Mouse (Mus musculus) MEL (cell line): ENCODE results near the gene Marveld2. TPM values are rescaled to one million over a fixed set of nuclear protein-coding genes. Genes with fewer than 3 reads are reported as not detected.

ENCODE experiments used
- DNase-seq: peaks from one replicate; pipeline ENCODE4 v3.0.0; 2011; ENCODE audit warnings: low read depth, low spot score
- H3K27ac ChIP-seq: 2 replicates; pipeline ENCODE4 v1.5.1; 2012; ENCODE audit warnings: low read depth, mild to moderate bottlenecking, control low read depth, low read length, moderate library complexity; ENCODE audit not compliant: control insufficient read depth
- H3K27me3 ChIP-seq, 2 experiments: fragments of 150-350 bp in 1 of 2; sonication (generic) in 1 of 2; 2 replicates each; pipeline ENCODE4 v1.6.1; 2012; ENCODE audit warnings: low read length in 2 of 2, mild to moderate bottlenecking in 2 of 2, improper control_type of control experiment in 1 of 2, moderate library complexity in 1 of 2; ENCODE audit not compliant: insufficient read depth in 2 of 2, control insufficient read depth in 1 of 2
- H3K36me3 ChIP-seq, 2 experiments: 2 replicates each; pipeline ENCODE4 v1.6.1; 2012 to 2014; ENCODE audit warnings: low read length in 2 of 2, improper control_type of control experiment in 1 of 2, inconsistent platforms in 1 of 2, mild to moderate bottlenecking in 1 of 2; ENCODE audit not compliant: insufficient read depth in 2 of 2, control insufficient read depth in 1 of 2
- H3K4me1 ChIP-seq, 2 experiments: fragments of 150-350 bp in 1 of 2; sonication (generic) in 1 of 2; 2 replicates each; pipeline ENCODE4 v1.6.1; 2012; ENCODE audit warnings: low read length in 2 of 2, improper control_type of control experiment in 1 of 2, mild to moderate bottlenecking in 1 of 2; ENCODE audit not compliant: insufficient read depth in 2 of 2, control insufficient read depth in 1 of 2
- H3K4me3 ChIP-seq, 2 experiments: fragments of 150-350 bp in 1 of 2; sonication (generic) in 1 of 2; 2 replicates each; pipeline ENCODE4 v1.5.1; 2012; ENCODE audit warnings: low read depth in 2 of 2, low read length in 2 of 2, mild to moderate bottlenecking in 2 of 2, moderate library complexity in 2 of 2, control low read depth in 1 of 2, improper control_type of control experiment in 1 of 2; ENCODE audit not compliant: control insufficient read depth in 1 of 2, insufficient read depth in 1 of 2
- H3K79me2 ChIP-seq: 2 replicates; pipeline ENCODE4 v1.6.1; 2012; ENCODE audit warnings: mild to moderate bottlenecking, low read length, moderate library complexity; ENCODE audit not compliant: control insufficient read depth, poor library complexity, insufficient read depth
- H3K9ac ChIP-seq: 2 replicates; pipeline ENCODE4 v1.6.1; 2012; ENCODE audit warnings: low read depth, mild to moderate bottlenecking, control low read depth, low read length, moderate library complexity; ENCODE audit not compliant: control insufficient read depth, poor library complexity, severe bottlenecking
- H3K9me3 ChIP-seq: fragments of 150-350 bp; sonication (generic); replicated peaks from 2 replicates; pipeline ENCODE4 v1.6.1; 2012; ENCODE audit warnings: mild to moderate bottlenecking, low read length, improper control_type of control experiment, moderate library complexity; ENCODE audit not compliant: insufficient read depth
- CHD1 ChIP-seq: IDR thresholded peaks from 2 replicates; pipeline ENCODE4 v1.6.1; 2012; ENCODE audit warnings: low read depth, mild to moderate bottlenecking, inconsistent platforms, low read length, improper control_type of control experiment
- CHD2 ChIP-seq: IDR thresholded peaks from 2 replicates; pipeline ENCODE4 v1.6.1; 2011; ENCODE audit warnings: low read length, improper control_type of control experiment
- E2F4 ChIP-seq: IDR thresholded peaks from 2 replicates; pipeline ENCODE4 v1.6.1; 2011; ENCODE audit warnings: low read depth, low read length, improper control_type of control experiment, borderline replicate concordance
- ELF1 ChIP-seq: IDR thresholded peaks from 2 replicates; pipeline ENCODE4 v1.6.1; 2014; ENCODE audit warnings: low read depth, mild to moderate bottlenecking, inconsistent platforms, low read length, improper control_type of control experiment, moderate library complexity
- ETS1 ChIP-seq: IDR thresholded peaks from 2 replicates; pipeline ENCODE4 v1.6.1; 2012; ENCODE audit warnings: low read depth, mild to moderate bottlenecking, inconsistent platforms, low read length, improper control_type of control experiment, moderate library complexity
- GATA1 ChIP-seq: IDR thresholded peaks from 2 replicates; pipeline ENCODE4 v1.6.1; 2011; ENCODE audit warnings: low read depth, low read length, improper control_type of control experiment
- HCFC1 ChIP-seq: IDR thresholded peaks from 2 replicates; pipeline ENCODE4 v1.6.1; 2012; ENCODE audit warnings: low read depth, mild to moderate bottlenecking, inconsistent platforms, low read length, improper control_type of control experiment, moderate library complexity
- KAT2A ChIP-seq: conservative IDR thresholded peaks from 2 replicates; pipeline ENCODE4 v1.6.1; 2012; ENCODE audit warnings: low read depth, low read length, improper control_type of control experiment, inconsistent platforms
- MAFK ChIP-seq: IDR thresholded peaks from 2 replicates; pipeline ENCODE4 v1.6.1; 2011; ENCODE audit warnings: low read depth, mild to moderate bottlenecking, low read length, improper control_type of control experiment, borderline replicate concordance
- MAZ ChIP-seq: IDR thresholded peaks from 2 replicates; pipeline ENCODE4 v1.6.1; 2012; ENCODE audit warnings: low read depth, mild to moderate bottlenecking, inconsistent platforms, low read length, improper control_type of control experiment
- MXI1 ChIP-seq: IDR thresholded peaks from 2 replicates; pipeline ENCODE4 v1.6.1; 2011; ENCODE audit warnings: mild to moderate bottlenecking, low read depth, low read length, improper control_type of control experiment
- MYC ChIP-seq: IDR thresholded peaks from 2 replicates; pipeline ENCODE4 v1.6.1; 2011; ENCODE audit warnings: low read depth, mild to moderate bottlenecking, low read length, improper control_type of control experiment, moderate library complexity
- NELFE ChIP-seq: IDR thresholded peaks from 2 replicates; pipeline ENCODE4 v1.6.1; 2011; ENCODE audit warnings: low read depth, low read length, improper control_type of control experiment
- POLR2A ChIP-seq, 2 experiments: IDR thresholded peaks; 2 replicates each; pipeline ENCODE4 v1.6.1; 2011 to 2012; ENCODE audit warnings: low read length in 2 of 2, mild to moderate bottlenecking in 2 of 2, control low read depth in 1 of 2, improper control_type of control experiment in 1 of 2, low read depth in 1 of 2, moderate library complexity in 1 of 2; ENCODE audit not compliant: control insufficient read depth in 1 of 2, insufficient read depth in 1 of 2, poor library complexity in 1 of 2
- POLR2AphosphoS2 ChIP-seq: IDR thresholded peaks from 2 replicates; pipeline ENCODE4 v1.6.1; 2011; ENCODE audit warnings: low read length, improper control_type of control experiment
- RAD21 ChIP-seq: IDR thresholded peaks from 2 replicates; pipeline ENCODE4 v1.6.1; 2011; ENCODE audit warnings: mild to moderate bottlenecking, low read depth, low read length, improper control_type of control experiment
- UBTF ChIP-seq: IDR thresholded peaks from 2 replicates; pipeline ENCODE4 v1.6.1; 2012; ENCODE audit warnings: low read depth, mild to moderate bottlenecking, inconsistent platforms, low read length, improper control_type of control experiment, moderate library complexity, borderline replicate concordance; ENCODE audit not compliant: insufficient read depth
- USF2 ChIP-seq, 2 experiments: IDR thresholded peaks; 2 replicates each; pipeline ENCODE4 v1.6.1; 2011 to 2012; ENCODE audit warnings: improper control_type of control experiment in 2 of 2, low read length in 2 of 2, borderline replicate concordance in 1 of 2, inconsistent platforms in 1 of 2, low read depth in 1 of 2, mild to moderate bottlenecking in 1 of 2; ENCODE audit not compliant: insufficient read depth in 1 of 2
- ZKSCAN1 ChIP-seq: IDR thresholded peaks from 2 replicates; pipeline ENCODE4 v1.6.1; 2012; ENCODE audit warnings: low read depth, mild to moderate bottlenecking, inconsistent platforms, low read length, improper control_type of control experiment, moderate library complexity
- ZMIZ1 ChIP-seq: IDR thresholded peaks from 2 replicates; pipeline ENCODE4 v1.6.1; 2012; ENCODE audit warnings: low read depth, mild to moderate bottlenecking, inconsistent platforms, low read length, improper control_type of control experiment, moderate library complexity
- ZNF384 ChIP-seq: IDR thresholded peaks from 2 replicates; pipeline ENCODE4 v1.6.1; 2012; ENCODE audit warnings: low read depth, mild to moderate bottlenecking, inconsistent platforms, low read length, improper control_type of control experiment
- polyA plus RNA-seq, 2 experiments: library from polyadenylated mRNA; stranded (reverse) in 1 of 2; unstranded in 1 of 2; fragments of >175 nt in 1 of 2; fragments of >200 nt in 1 of 2; gene quantifications; 2 replicates each; pipeline versions ENCODE4 v1.2.1 to v1.2.4; 2012; ENCODE audit warnings: low replicate concordance in 2 of 2, low read depth in 1 of 2; ENCODE audit not compliant: insufficient read length in 2 of 2, insufficient read depth in 1 of 2, missing spikeins in 1 of 2
- total RNA-seq: library from RNA; depleted of rRNA; stranded (reverse); fragments of 300-350 nt; gene quantifications from 2 replicates; pipeline ENCODE4 v1.2.3, GENCODE M21; 2012

Marveld2 gene
- total and polyA plus RNA-seq, 3 experiments, result not detected

- Histone ChIP-seq H3K9ac (no peak overlapping the region), H3K4me3 (no peak overlapping the region), H3K27ac (no peak overlapping the region), H3K27me3 (no peaks in the 10 kb centered on the region), H3K36me3 (peaks cover 14 to 35% of the 10 kb centered on the region in 2 experiments), H3K4me1 (peaks cover 0 to 3% of the 10 kb centered on the region in 2 experiments; a peak in 1 of 4 replicates), H3K9me3 (no peaks in the 10 kb centered on the region), H3K79me2 (no peaks in the 10 kb centered on the region)
- TF ChIP-seq ZMIZ1 (no peak), GATA1 (0 out of 2 replicates have a peak, but pooled peaks have one; percentile 23), ZNF384 (peak; percentile 80), MAFK (no peak), ETS1 (peak; percentile 34; the same call in 1 of the 2 replicates)
- peak; percentile 66 for DNase-seq
These were observed 17.4 kb upstream of the Marveld2 start for GRCm38 (mm10) chr13:100634106-100634691.

GRCm38 (mm10) chr13:100622241-100622640, 5.5 kb upstream of the Marveld2 start:
- no peaks in the 10 kb centered on the region for H3K9me3 ChIP-seq
- H3K4me3 ChIP-seq, result no peak overlapping the region
- H3K27me3 ChIP-seq, result no peaks in the 10 kb centered on the region
- no peaks in the 10 kb centered on the region for H3K4me1 ChIP-seq
- TF ChIP-seq MXI1 (no peak), MAFK (no peak), MAZ (no peak), E2F4 (no peak), UBTF (no peak), RAD21 (no peak), NELFE (no peak), ELF1 (no peak), ETS1 (no peak), POLR2A (IDR thresholded peaks at IDR 0.05; ENCODE audit: control insufficient read depth in 1 of 2, insufficient read depth in 1 of 2, low read depth in 1 of 2, low read length in 2 of 2, poor library complexity in 1 of 2) (no peak), CHD1 (no peak), MYC (no peak), POLR2AphosphoS2 (no peak), KAT2A (no peak), HCFC1 (no peak), USF2 (IDR thresholded peaks at IDR 0.05; ENCODE audit: borderline replicate concordance in 1 of 2, insufficient read depth in 1 of 2, low read depth in 1 of 2, low read length in 2 of 2) (no peak), ZKSCAN1 (no peak), ZMIZ1 (no peak), CHD2 (no peak)
- no peaks in the 10 kb centered on the region for H3K79me2 ChIP-seq
- H3K36me3 ChIP-seq, result peaks cover 0 to 46% of the 10 kb centered on the region in 2 experiments; a peak in 2 of 4 replicates
- no peak overlapping the region for H3K27ac ChIP-seq
- H3K9ac ChIP-seq, result no peak overlapping the region
- no peak for DNase-seq
